Mouse (Mus musculus) ES-Bruce4 (cell line): ENCODE results near the gene Syt2.
A peak's percentile ranks its signal among the peaks of the same experiment; 100 is the strongest.

Experiments
- CTCF ChIP-seq: IDR thresholded peaks from one replicate; pipeline ENCODE4 v1.8.1; 2011; ENCODE audit warnings: low read depth, low read length
- POLR2A ChIP-seq: IDR thresholded peaks from one replicate; pipeline ENCODE4 v1.8.1; 2011; ENCODE audit warnings: low read length; ENCODE audit not compliant: insufficient read depth

DNA sequence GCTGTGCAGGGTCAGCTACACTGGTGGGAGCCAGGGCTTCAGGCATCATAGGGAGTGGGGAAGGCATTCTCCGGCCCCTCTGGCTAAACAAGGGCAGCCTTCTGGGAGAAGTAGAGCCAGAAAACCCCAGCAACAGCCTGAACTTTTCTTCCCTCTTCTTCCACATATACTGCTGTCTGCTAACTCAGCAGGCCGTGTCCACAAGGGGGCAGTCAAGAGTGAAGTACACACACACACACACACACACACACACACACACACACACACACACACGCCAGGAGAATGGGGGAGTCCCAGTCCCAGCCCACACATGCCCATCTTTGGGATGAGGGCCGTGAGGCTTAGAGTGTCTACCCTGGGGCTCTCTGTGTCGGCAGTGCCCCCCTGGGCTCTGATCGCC is 95.0 kb downstream of the Syt2 start:
- peak; percentile 60 for TF ChIP-seq CTCF
- no peak for TF ChIP-seq POLR2A
